Mouse (Mus musculus) adipocyte (in vitro differentiated cells): ENCODE measurements at regions not wholly inside any gene's neighbourhood (a gene's known extent, or its start where the extent isn't known, plus 50 kb on each side); places are given as distances from the start of the nearest gene placed in this dataset.

Source experiments
- DNase-seq: peaks from one replicate; pipeline ENCODE4 v3.0.0-alpha.2; 2016; ENCODE audit warnings: low spot score

DNA sequence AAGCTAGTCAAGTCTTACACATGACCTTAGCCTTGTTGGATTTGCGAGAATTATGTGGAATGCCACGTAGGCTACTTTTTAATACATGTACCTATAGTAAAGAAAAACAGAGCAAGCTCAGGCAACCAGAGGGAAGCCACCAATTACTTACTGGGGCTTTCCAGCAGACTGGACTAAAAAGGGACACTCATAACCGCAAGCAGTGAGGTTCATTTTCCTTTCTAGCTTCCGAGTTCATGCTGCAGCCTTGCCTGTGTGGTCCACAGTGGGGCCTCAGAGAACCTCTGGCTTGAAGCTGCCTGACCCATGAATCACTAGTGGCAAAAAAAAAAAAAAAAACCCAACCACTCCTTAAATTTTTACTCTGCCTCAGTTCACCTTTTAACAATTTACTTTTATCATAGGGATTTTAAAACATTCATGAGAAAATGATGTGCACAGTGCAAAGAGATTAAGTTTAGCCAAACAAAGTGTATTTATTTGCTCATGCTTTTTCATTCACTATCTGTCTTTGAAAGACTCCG is 188.6 kb upstream of the 1700066M21Rik start:
- no peak for DNase-seq

GRCm38 (mm10) chr1:57201274-57201673 is 176.1 kb upstream of the 1700066M21Rik start:
- no peak for DNase-seq

- DNase-seq: no peak
Measured at GRCm38 (mm10) chr1:57204331-57204730, 173.1 kb upstream of the 1700066M21Rik start.

- DNase-seq: peak; percentile 66
Measured at GRCm38 (mm10) chr1:57205198-57205987, 172.0 kb upstream of the 1700066M21Rik start.

DNA sequence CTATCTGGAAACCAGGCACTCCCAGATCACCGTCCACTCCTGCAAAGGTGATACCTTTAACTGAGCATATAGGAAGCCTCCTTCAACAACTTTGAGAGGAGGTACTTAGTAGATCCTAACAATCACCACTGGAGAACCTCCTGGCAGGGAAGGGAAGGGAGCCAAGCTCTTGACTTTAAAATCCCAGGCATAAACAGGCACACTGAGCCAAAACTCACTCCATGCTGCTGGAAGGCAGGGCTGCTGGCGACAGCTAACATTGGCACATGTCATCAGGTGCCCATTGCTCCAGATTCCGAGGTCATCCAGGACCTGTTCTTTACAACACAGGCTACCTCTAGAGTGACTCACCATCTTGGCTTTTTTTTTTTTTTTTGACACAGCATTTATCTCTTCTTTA is 170.9 kb upstream of the 1700066M21Rik start:
- DNase-seq: peak; percentile 5

DNA sequence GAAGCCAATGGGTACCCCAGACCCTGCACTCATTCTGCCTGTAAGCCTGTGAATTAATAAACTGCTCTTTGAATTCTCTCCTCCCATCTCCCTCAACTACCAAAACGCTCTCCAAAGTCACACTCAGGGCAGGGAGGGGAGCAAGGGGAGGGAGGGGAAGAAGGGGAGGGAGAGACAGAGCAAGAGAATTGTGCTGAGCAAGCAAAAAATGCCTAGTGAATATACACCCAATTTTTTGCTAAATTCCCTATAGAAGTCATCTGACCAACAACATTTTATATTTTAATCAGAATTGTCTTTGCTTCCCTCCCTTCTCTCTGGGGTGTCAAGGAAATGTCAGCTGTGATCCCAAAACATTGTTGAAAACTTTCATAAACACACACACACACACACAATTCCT is 170.5 kb upstream of the 1700066M21Rik start:
- no peak for DNase-seq

- DNase-seq: no peak
Measured at GRCm38 (mm10) chr1:57208415-57208814, 169.0 kb upstream of the 1700066M21Rik start.

- no peak for DNase-seq
Measured at GRCm38 (mm10) chr1:57209281-57209680, 168.1 kb upstream of the 1700066M21Rik start.

GRCm38 (mm10) chr1:57211046-57211445 is 166.4 kb upstream of the 1700066M21Rik start:
- DNase-seq: no peak

DNA sequence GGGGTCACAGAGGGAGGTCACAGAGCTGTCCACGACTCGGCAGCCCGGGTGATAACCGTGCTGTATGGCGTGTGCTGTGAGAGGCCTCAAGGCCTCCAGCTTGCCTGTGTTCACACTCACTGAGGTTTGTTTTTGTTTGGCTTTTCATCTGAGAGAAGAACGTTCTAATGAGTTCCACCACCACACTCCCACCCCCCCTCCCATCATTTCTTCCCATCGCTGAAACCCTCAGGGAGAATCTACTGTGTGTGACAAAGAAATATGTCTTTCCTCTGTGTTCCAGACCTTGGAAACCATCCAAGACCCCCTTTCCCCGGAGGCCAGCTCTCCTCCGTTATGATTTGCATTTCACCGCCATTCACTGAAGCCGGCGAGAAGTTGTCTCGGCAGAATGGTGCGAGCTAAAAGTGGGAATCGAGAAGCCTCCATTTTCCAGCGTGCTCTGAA is 164.0 kb upstream of the 1700066M21Rik start:
- no peak for DNase-seq

DNA sequence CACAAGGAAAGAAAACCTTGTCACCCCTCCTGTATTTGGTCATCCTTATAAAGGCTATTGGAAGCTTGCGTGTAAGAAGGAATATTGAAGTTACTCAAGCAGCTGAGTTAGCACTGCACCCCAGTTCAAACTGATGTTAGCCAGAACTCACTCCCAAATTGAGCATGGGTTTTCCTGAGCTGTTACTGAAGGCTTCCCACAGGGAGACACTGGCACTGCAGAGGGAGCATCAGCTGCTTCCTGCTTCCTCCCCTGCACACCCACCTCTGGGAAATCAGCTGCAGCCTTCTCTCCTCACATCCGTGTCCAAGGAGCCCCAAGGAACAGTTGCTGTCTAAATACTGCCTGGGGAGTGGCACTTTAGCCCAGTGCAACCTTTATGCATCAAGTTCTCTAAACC is 163.2 kb upstream of the 1700066M21Rik start:
- no peak for DNase-seq

DNA sequence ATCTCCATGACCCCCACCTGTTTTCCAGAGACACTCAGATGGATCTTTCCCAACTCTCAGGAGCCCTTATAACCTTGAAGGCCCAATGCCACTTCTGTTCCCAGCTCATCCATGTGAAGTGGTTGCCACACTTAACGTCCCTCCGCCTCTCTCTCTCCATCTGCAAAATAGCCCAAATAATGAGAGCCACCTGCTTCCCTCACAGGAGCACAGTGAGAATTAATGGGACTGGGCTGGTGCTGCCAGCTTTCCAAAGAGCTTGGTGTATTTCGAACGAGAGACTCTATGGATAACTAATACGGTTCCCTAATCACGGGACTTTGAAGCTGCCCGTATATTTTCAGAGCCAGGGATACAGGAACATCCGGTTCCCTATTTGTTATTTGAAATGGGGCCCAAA is 159.8 kb upstream of the 1700066M21Rik start:
- no peak for DNase-seq

DNA sequence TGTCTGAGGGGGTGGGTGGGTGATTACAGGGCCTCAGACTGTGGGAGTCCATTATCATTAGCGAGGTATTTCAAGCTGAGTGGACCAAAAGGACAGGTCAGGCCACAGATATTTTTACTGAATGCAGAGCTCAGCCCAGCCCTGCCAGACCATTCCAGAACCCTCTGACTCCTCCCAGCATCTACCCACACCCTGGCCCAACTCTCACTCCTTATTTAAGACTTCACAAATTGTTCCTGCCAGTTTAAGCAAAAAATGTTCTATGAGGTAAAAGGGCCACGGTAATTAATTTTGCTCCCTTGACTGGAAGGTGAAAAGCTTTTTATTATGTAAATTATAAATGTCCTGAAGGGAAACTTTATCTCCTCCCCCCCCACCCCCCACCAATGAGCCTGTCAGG is 159.3 kb upstream of the 1700066M21Rik start:
- no peak for DNase-seq

- no peak for DNase-seq
Measured at GRCm38 (mm10) chr1:57218616-57219015, 158.8 kb upstream of the 1700066M21Rik start.

DNA sequence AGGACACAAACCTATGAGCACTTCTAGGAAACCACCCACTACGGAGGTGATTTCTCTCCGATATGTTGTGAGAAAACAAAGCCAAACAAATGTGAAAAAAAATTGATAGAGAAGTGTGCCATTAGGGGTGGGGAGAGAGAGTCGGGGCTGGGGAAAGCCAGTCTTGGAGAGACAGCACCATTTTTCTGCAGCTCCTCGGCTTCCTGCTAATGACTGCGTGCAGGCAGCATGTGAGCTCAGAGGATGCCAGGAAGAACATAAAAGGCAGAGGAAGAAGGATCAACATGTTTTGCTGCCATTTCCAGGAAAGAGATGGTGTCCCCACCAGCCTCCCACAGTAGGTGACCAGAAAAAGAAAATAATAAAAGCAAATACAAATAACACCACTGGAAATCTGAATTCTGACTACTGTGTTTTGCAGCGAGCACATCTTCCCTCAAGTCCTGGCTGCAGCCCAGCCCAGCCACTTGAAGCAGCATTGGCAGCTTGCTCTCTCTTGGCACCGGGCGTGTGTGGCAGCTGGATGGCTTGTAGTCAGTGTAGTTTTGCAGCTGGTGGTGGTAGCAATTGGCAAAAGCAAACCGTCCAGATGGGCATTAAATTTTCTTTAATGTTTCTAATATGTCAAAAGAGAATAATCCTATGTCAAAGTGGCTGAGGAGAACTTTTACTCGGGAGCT is 152.9 kb upstream of the 1700066M21Rik start:
- DNase-seq: peak; percentile 75

DNA sequence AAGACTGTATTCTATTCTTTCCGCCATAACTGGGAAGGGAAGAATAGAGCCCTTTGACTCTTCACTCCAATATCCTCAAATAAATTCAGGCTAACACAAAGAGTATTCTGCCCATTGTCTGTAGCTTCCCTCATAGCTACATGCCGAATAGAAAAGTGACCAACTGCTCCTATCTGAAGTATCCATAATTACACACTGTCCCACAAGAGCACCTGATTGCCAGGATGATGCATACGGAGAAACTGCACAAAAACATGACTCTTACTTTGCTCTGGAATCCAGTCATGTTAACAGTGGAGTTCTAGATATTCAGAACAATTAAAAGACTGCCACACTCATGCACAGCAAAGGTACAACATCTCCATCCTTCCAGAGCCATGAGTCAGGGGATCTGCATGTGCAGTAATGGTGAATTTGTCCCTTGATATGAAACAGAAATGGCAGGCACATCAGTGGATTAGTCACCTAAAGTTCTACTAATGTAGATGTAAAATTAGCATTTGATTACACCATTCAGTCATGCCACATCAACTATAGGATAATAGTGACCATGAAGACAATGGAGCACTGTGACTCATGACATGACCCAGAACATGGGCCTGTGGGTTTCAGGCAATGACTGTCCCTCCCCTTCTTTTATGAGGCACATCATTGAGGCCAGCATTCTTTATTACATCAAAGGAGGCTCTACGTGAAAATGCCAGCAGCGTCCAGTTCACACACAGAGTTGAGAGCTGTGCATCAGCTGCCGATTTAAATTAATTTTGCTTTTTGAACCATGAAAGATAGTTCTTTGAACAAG is 133.6 kb upstream of the 1700066M21Rik start:
- DNase-seq: no peak

- no peak for DNase-seq
Measured at GRCm38 (mm10) chr1:57259626-57260025, 117.8 kb upstream of the 1700066M21Rik start.

DNA sequence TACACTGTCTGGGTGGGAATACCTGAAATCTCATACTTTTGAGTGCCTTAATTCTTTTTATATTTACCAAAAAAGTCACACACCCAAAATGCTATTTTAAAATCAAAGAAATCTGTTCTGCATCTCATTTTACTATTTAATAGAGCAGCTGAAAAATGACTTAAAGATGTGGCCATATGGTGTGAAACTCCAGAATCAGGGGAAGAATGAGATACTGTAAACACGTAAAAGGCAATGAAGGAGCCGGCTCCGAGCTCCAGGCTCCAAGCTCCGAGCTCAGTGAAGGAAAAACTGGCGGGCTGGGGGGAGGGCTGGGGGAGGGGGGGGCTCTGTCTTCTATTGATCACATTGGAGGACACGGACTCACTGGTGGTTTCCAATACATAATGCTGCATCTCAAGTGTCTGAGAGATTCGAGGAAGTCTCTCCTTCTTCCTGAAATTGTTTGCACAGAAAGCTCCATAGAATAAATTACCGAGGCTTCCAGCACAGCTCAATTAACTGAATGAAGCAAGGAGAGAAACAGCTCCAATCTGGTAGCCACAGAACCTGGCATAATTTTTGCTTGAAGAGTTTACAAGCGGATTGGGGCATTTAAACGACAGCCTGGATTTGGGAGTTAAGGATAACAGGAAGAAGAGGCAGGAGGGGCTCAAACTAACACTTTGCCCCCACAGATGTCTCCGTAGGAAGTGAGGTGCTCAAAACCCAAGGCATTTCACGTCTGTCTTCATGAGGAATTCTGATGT is 112.2 kb upstream of the 1700066M21Rik start:
- no peak for DNase-seq

DNA sequence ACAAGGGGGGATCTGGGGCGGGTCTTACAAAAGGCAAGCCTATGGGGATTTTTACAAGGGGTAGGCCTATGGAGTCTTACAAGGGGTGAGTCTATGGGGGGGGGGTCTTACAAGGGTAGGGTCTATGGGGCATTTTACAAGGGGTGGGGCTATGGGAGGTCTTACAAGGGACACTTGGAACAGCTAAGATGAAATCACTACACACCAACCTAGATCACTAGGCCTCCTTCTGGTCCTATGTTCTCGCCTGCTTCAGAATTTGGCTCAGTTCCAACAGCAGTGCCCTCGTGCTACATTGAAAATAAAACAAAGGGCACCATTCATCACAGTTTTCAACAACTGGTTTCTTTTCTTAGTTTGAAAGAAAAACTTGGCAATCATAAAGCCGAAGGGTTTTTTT is 110.7 kb upstream of the 1700066M21Rik start:
- peak; percentile 63 for DNase-seq

DNA sequence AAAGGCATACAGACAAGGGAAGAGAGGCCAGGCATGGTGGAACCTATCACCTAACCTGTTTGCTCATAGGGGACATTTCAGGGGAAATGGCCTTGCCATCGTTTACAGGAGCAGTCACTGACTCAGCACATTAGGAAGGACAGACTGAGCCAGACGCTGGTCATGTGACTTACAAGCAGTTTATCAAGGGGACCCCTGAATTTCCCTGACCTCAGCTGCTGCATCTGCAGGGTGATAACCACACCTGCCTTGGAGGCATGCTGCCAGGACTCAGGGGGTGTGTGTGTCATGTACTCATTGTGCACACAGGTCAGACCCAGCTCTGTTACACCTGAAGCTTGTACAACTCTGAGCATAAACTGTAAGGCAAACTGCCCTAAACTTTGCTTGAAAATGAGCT is 109.6 kb upstream of the 1700066M21Rik start:
- no peak for DNase-seq

DNA sequence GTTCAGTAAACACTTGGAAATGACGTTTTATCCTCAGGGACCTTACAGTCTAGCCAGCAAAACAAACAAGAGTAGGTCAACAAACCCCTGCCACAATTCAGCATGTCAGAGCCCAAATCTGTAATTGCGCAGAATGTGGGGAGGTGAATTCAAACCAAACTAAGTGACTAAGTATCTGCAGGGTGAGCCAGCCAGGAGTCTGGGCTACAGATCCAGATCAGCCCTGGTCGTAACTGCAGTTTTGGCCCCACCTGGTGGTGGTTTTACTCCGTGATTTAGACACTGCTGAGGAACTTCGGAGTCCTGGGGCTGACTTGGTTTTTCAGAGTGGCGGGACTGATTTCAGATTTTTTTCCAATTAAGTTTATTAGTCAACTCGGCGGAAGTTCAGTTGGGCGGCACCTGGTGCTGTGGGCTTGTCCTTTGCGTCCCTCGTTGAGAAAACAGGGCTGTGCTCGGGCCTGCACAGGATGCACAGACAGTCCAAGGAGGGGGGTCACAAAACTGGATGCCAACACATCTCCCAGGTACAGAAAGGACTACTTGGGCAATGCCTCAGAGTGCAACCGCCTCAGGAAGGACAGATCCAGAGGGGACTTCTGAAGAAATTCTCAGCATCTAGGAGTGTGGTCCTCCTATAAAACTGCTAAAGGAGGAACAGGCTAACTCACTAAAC is 107.6 kb upstream of the 1700066M21Rik start:
- DNase-seq: peak; percentile 67
